Mouse (Mus musculus) kidney, adult 9 months (tissue): ENCODE measurements around the gene Hemgn.

ENCODE experiments used
- DNase-seq: peaks from one replicate; pipeline ENCODE4 v3.0.0; 2022

The Hemgn gene

DNA sequence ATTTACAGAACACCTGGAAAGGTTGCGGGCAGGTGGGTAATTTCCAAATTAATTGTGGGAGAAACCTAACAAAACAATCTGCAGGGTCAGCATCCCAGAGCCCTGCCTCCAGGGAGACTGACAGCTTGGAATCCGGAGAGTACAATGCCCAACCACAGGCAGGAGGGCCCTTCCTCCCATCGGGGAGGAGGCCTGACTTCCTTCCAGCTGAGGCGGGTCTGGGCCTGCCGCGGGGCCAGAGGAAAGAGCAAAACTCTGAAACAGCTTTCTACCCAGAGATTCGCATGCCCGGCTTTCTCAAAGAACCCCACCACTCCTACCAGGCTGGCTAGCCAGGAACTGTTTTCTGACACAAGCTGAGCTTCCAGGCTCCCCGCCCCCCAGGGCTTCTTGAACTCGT is 60.3 kb downstream of the Hemgn start:
- no peak for DNase-seq

DNA sequence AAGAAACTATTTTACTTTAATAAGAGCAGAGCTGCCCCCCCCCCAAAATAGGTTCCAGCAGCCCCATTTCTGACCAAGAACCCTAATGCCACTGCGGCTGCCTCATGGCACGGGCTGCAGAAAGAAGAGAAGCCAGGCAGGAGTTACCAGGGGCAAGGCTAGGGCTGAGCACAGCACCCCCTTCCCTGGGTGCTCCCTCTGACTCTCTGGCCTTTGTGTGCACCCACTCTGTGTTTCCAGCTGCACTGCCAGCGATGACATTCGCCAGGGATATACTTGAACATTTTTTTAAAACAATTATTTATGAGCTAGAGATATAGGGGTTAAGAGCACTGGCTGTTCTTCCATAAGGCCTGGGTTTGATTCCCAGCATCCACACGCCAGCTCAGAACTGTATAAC is 63.8 kb downstream of the Hemgn start:
- no peak for DNase-seq

DNA sequence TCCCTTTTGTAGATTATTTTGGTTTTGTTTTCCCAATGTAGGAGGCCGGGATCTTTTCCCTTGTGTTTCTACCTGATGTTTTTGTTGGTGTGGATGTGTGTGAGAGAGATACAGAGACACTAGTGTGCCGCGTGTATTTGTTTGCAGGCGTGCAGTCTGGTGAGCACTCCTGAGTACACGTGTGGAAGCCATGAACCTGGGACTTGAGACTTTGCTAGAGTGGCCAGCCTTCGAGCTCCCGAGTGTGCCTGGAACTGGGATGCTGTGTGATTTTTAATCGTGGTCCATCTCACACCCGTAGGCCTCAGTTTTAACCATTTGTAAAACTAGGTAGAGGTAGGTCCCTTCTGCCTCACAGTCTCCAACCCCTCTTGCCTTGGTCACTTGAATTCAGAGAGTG is 64.4 kb downstream of the Hemgn start:
- no peak for DNase-seq

DNA sequence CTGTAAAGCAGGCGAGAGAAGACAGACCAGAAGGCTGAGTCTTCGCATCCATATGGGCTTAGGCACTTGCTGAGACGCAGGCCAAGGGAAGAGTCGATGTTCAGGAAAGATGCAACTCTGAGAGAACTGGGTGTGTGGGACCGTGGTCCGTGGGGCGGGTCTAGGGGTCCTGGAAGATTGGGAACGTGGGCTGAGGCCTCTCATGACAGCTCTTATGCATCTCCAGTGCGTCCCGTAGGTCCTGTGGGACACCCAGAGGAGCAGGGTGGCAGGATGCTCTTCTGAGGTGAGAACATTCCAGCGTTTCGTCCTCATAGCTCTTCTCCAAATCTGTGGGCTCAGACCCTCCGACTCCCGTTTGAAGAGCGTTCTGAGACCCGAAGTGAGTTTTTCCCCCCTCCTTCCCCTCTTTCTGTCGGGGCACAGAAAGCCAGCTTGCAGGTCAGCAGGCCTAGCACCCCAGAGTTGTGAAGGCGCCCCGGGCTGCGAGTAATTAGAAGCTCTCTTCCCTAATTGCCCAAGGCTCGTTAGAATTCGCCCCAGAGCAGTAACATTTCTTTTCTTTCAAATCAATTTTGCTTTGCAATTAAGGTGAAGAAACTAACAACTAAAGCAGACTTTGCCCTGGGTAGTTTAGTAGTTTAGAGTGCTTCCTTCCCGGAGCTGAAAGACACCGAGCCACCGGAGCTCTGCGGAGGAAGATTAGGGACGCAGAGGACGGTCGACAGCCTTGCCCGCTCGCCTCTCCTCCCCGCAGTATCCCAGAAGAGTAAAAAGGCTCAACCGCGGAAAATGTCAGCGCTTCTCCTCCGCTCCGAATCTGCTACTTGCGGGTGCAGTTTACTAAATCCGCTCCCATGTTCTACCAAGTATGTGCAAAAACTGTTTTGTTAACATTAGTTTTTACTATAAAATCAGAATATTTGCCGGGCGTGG is 65.5 kb downstream of the Hemgn start:
- no peak for DNase-seq

DNA sequence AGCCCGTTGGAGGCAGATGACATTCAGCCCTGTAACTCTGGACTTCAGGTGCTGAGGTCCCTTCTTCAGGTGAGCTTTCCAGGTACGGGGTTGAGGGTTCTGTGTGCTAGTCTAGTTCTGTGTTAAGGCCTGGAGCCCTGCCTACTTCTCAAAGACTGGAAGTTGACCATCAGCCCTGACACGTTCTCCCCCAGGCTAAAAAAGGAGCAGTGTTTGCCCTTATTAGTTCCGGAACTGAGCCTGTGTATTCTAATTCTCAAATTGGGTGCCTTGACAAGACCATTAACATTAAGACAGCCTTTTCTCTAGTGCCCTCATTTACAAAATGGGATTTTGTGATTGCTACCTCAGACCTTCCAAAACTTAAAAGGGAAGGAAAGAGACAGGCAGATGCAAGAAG is 66.2 kb downstream of the Hemgn start:
- DNase-seq = no peak

DNA sequence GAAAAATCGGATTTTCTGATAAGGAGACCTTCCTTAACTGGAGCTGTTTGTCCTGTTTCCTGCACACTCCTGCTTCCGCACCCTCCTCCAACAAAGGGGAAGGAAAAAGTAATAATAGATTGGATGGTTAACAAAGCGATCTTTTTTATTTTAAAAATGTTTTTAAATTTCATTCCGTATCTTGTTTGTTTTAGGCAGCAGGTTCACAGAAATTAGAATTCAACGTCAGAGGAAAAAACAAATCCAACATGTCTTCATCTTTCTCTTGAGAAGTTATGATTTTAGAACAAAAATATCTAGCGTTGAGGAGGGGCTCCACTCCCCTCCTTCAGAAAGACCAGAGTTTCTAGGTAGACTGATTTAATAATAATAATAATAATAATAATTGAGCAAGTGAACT is 67.1 kb downstream of the Hemgn start:
- no peak for DNase-seq

DNA sequence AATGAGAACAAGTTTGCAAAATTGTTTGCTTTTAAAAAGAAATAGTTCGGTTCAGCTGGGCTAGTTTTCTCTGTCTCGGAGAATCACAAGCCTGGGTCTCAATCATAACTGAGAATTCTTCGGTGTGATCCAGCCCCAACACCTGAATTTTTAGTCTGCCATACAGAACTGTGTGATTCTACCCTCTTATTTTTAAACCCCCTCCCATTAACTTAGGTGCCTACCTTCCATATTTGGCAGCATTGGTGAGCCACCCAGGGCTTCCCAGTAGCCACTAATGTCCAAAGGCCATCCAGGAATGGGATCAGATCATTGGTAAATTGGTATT is 67.6 kb downstream of the Hemgn start:
- no peak for DNase-seq

DNA sequence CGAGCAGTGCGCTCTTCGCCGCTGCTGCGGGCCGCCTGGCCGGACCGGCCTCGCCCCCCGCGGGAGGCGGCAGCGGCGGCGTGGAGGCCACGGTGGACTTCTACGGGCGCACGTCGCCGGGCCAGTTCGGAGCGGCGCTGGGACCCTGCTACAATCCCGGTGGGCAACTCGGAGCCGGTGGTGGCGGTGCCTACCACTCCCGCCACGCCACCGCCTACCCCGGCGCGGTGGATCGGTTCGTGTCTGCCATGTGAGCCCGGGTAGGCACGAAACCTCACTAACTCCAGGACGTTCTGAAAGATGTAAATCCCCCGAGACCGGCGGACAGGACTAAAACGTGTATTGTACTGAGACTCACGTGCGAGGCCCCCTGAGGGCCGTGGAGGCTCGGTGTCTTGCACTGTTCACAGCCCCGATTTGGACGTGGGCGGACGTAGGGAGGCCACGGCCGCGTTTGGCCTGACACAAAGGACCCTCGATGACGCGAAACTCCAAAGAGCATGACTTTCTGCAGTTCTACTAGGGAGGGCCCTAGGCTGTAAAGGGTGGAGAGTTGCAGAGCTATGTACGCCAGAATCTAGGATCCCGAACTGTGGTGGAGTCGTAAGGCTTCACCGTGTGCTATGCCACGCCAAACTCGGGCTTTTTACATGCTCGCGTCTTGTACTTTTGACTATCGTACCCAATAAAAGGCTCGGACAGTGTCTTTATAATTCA is 68.1 kb downstream of the Hemgn start:
- DNase-seq = no peak

DNA sequence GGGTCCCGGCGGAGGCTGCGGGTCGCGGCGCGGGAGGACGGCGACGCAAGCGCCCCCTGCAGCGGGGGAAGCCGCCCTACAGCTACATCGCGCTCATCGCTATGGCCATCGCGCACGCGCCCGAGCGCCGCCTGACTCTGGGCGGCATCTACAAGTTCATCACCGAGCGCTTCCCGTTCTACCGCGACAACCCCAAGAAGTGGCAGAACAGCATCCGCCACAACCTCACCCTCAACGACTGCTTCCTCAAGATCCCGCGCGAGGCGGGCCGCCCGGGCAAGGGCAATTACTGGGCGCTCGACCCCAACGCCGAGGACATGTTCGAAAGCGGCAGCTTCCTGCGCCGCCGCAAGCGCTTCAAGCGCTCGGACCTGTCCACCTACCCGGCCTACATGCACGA is 69.0 kb downstream of the Hemgn start:
- DNase-seq = no peak
